Mouse (Mus musculus): ENCODE results near the gene Fsd1l. TPM values are rescaled to one million over a fixed set of nuclear protein-coding genes. Genes with fewer than 3 reads are reported as not detected.

The Fsd1l gene
- polyA plus RNA-seq, 1 experiment from 2014 or later: 2.7 TPM

DNA sequence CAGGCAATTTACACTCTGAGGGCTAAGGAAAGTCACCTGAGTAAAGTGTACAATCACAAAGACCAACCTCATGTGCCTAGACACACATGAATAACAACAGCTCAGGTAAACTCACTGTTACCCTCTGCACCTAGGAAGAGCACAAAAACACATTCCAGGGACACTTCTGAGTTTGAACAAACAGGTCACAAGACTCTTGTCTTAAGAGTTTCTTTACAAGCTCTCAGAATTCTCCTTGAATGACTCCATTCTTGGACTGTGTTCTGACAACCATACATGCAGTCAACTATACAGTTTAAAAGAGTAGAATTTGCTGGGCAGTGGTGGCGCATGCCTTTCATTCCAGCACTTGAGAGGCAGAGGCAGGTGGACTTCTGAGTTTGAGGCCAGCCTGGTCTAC is 96.8 kb downstream of the Fsd1l start:
- ATAC-seq: no peak
- H3K27me3 ChIP-seq: no peaks in the 10 kb centered on the region
- POLR2A ChIA-PET: no interaction called here
- TF ChIP-seq CTCF (IDR thresholded peaks at IDR 0.05): no peak
- no peak for DNase-seq (ENCODE audit: low read depth, low spot score)
- in situ Hi-C loops (cut with MboI; ENCODE audit: low pct_unique_long_range_greater_than_20kb): no loop called here
- CTCF ChIA-PET: no interaction called here

DNA sequence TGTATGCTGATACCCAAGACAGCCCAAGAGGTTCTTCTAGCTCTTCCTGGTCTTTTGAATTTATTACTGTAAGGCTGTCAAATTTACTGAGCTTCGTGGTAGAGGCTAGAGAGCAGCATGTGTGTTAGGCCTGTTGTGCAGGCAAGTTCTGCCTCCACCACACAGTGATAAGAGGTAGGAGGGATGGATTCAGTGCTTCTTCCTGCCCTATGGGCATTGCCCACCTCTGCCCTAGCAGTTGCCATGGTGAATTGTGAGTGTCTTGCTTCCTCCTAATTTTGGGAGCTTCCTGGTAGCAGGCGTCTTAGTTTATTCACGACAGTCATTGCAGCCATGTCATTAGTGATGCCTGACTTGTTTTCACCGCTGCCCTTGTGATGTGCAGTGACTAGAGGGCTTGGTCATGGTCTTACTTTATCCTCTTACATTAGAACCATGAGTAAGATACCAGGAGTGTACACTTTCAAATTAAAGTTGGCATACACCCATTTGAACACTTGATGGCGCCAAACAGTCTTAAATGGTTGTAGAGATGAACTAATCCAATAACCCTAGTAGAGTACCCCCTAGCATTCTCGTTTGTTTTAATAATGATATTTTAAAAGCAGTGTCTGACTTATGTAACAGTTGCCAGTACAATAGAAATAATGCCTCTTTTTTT is 107.8 kb downstream of the Fsd1l start:
- in situ Hi-C loops (cut with MboI; ENCODE audit: low pct_unique_long_range_greater_than_20kb): no loop called here
- POLR2A ChIA-PET: no interaction called here
- peak; percentile 52 for TF ChIP-seq CTCF (IDR thresholded peaks at IDR 0.05)
- CTCF ChIA-PET: interaction anchor here (0.7 to 2.9 kb wide), 13 partner anchors 9 to 180 kb away, joined by 3 to 16 read pairs (median 6); no protein-coding TSS in a partner anchor
- ATAC-seq: no peak
- no peaks in the 10 kb centered on the region for H3K27me3 ChIP-seq
- peak; percentile 58 for DNase-seq (ENCODE audit: low read depth, low spot score)

DNA sequence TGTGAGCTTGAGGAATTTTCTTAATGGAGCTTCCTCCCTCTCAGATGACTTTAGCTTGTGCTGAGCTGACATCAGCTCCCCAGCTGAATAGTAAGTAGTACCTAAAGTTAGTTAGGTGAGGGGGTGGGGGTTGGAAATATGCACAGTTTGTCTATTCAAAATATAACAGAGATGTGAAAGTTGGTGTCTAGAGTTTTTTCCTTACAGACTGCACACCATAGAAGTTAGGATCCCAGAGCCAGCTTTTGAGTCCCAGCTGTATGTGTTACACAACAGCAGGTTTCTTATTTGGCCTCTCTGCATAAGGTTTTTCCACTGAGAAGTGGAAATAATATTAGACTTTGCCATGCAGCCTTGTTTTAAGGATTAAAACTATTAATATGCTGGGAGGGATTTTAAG is 118.6 kb downstream of the Fsd1l start:
- TF ChIP-seq CTCF (IDR thresholded peaks at IDR 0.05): no peak
- POLR2A ChIA-PET: no interaction called here

DNA sequence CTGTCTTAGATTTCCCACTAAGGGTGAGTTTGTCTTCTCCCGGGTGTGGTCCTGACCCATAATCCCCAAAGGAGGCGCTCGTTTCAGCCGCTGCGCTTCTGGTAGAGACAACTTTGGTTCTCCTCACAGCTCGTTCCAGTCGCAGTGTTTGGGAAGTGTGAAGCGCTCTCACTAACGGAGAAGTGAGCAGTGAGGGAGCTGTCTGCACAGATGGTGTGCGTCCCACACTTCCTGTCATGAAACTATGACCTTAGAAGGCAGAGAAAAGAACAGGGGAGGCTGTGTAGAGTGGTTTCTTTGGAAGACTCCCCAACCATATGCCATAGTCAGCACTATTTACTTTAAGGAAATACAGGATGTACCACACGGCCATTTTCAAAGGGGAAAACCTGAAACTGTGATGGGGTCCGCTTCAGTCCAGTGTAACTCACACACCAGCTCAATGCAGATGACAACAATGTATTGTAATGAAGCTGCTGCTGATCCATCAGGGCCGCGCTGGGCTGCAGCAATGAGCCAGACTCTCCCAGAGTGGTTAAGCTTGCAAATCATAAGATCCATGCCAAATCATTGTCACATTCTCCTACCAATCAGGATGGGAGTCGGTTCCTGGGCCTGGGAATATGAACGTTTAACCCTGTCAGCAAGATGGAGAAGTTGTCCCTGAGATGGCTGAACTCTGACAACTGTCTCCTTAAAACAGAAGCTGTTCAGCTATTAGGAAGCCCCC is 119.3 kb downstream of the Fsd1l start:
- DNase-seq (ENCODE audit: low read depth, low spot score) (no peak), ATAC-seq (no peak)
- CTCF ChIA-PET: interaction anchor here (1.9 to 2.9 kb wide), 2 partner anchors 11 to 12 kb away, joined by 9 to 13 read pairs; no protein-coding TSS in a partner anchor
- POLR2A ChIA-PET: no interaction called here
- no peaks in the 10 kb centered on the region for H3K27me3 ChIP-seq
- in situ Hi-C loops (cut with MboI; ENCODE audit: low pct_unique_long_range_greater_than_20kb): loop anchor here (10.0 kb wide), 1 partner anchor 94 kb away; no protein-coding TSS in a partner anchor
- TF ChIP-seq CTCF (IDR thresholded peaks at IDR 0.05): no peak

More for the DNA sequence above, 118.6 kb downstream of the Fsd1l start:
- in situ Hi-C loops (cut with MboI; ENCODE audit: low pct_unique_long_range_greater_than_20kb): loop anchor here (10.0 kb wide), 1 partner anchor 95 kb away; no protein-coding TSS in a partner anchor
- DNase-seq (ENCODE audit: low read depth, low spot score) (no peak), ATAC-seq (no peak)
- CTCF ChIA-PET: interaction anchor here (1.9 to 2.9 kb wide), 2 partner anchors 11 kb away, joined by 9 to 13 read pairs; no protein-coding TSS in a partner anchor
- no peaks in the 10 kb centered on the region for H3K27me3 ChIP-seq

Other genes with a start within 250 kb of the Fsd1l start
- 28.9 TPM for gene Slc44a1, start 191.1 kb upstream of the Fsd1l start, polyA plus RNA-seq (2021)
- 6.0 TPM for gene Fktn, start 82.5 kb downstream of the Fsd1l start, polyA plus RNA-seq (2021)
- gene Tal2, start 148.2 kb downstream of the Fsd1l start, polyA plus RNA-seq (2021): not detected
- gene Tmem38b, start 194.6 kb downstream of the Fsd1l start, polyA plus RNA-seq (2021): 19.8 TPM

All from Patski (cell line).